Mouse (Mus musculus) gastrocnemius, adult 2 months (tissue): ENCODE measurements around the gene Ndufaf8. TPM values are rescaled to one million over a fixed set of nuclear protein-coding genes. Genes with fewer than 3 reads are reported as not detected.
A peak's percentile ranks its signal among the peaks of the same experiment; 100 is the strongest.

ENCODE experiments used
- DNase-seq: peaks from one replicate; pipeline ENCODE4 v3.0.0; 2022
- H3K27ac ChIP-seq: fragments of 200-600 bp; 2 replicates; pipeline ENCODE4 v1.8.1; 2022; ENCODE audit warnings: mild to moderate bottlenecking
- H3K4me3 ChIP-seq: fragments of 200-600 bp; 2 replicates; pipeline ENCODE4 v1.8.1; 2022; ENCODE audit warnings: mild to moderate bottlenecking, moderate library complexity
- CTCF ChIP-seq: fragments of 200-600 bp; IDR thresholded peaks from 2 replicates; pipeline ENCODE4 v1.8.1; 2022; ENCODE audit warnings: antibody characterized with exemption, mild to moderate bottlenecking, moderate library complexity
- intact Hi-C: fragments of 180-260 bp; cut with DNase I; formaldehyde crosslinking; loops from one replicate; pipeline ENCODE4 v1.15.1; 2025
- microRNA-seq: library from miRNA; unstranded; fragments of <30 nt; microRNA quantifications from one replicate; pipeline ENCODE4 v1.2.0, GENCODE M21; 2021
- total RNA-seq, 2 experiments: library from RNA; stranded (reverse); gene quantifications; 2 replicates each; pipeline ENCODE4 v1.2.3; 2021

Ndufaf8 gene
- total RNA-seq, 2 experiments from 2014 or later, result 38.3 to 43.3 TPM

- DNase-seq, result no peak
- no peak for TF ChIP-seq CTCF
- Histone ChIP-seq H3K27ac (peak overlapping the region; percentile 81), H3K4me3 (no peak overlapping the region)
- intact Hi-C loops, result no loop called here
Measured at GRCm38 (mm10) chr11:120143708-120144497, 45.2 kb downstream of the Ndufaf8 start.

GRCm38 (mm10) chr11:120148201-120148855 lies 49.6 kb downstream of the Ndufaf8 start:
- DNase-seq, result no peak
- Histone ChIP-seq H3K4me3 (no peak overlapping the region), H3K27ac (no peak overlapping the region)
- no peak for TF ChIP-seq CTCF
- intact Hi-C loops, result no loop called here

- intact Hi-C loops, result no loop called here
- H3K27ac ChIP-seq, result peak overlapping the region; percentile 93
Measured at GRCm38 (mm10) chr11:120149510-120150200, 50.9 kb downstream of the Ndufaf8 start.

More at GRCm38 (mm10) chr11:120149510-120150200, 50.9 kb downstream of the Ndufaf8 start:
- no peak for DNase-seq
- no peak for TF ChIP-seq CTCF
- H3K4me3 ChIP-seq, result peak overlapping the region; percentile 99

Small RNA genes within 50 kb of the gene (microRNA-seq; reads per million reads assigned to microRNA genes)
- gene Gm25948, result not detected

Other genes with a start within 250 kb of the Ndufaf8 start
- 10 to 100 TPM; 29.6 to 31.3 TPM for gene Chmp6, start 185.5 kb upstream of the Ndufaf8 start, total RNA-seq
- gene Baiap2, start 156.2 kb upstream of the Ndufaf8 start, total RNA-seq, result 1 to 10 TPM; 1.5 to 2.0 TPM
- 1 to 10 TPM; 2.8 to 2.9 TPM for gene Aatk, start 51.8 kb upstream of the Ndufaf8 start, total RNA-seq
- 1 to 10 TPM; 5.3 to 9.5 TPM for gene Cep131, start 12.1 kb upstream of the Ndufaf8 start, total RNA-seq
- 1 to 10 TPM; 4.5 to 5.5 TPM for gene Tepsin, start 197 bp upstream of the Ndufaf8 start, total RNA-seq
- 10 to 100 TPM; 32.2 to 51.7 TPM for gene Slc38a10, start 52.4 kb downstream of the Ndufaf8 start, total RNA-seq
- 1 to 10 TPM; 3.5 to 5.3 TPM for gene Bahcc1, start 134.0 kb downstream of the Ndufaf8 start, total RNA-seq
- gene Actg1, start 249.6 kb downstream of the Ndufaf8 start, total RNA-seq, result 100 to 1,000 TPM; 201 to 262 TPM